Mouse (Mus musculus) monocyte, adult 2 months (primary cell): ENCODE results near the gene Bpifa6.
"Not testable (repeated sequence)": the region's sequence is repeated elsewhere in the genome, so short reads cannot be mapped to it uniquely, and the experiment has no call there.

Experiments used
- DNase-seq, 2 experiments: peaks; one replicate each; pipeline ENCODE4 v3.0.0; 2022; ENCODE audit warnings: low spot score in 2 of 2, low read depth in 1 of 2

The Bpifa6 gene

GRCm38 (mm10) chr2:154024676-154025075 is 49.9 kb downstream of the Bpifa6 start:
- not testable (repeated sequence) for DNase-seq

GRCm38 (mm10) chr2:154038932-154039331 is 64.2 kb downstream of the Bpifa6 start:
- no peak for DNase-seq

GRCm38 (mm10) chr2:154044743-154045142 is 70.0 kb downstream of the Bpifa6 start:
- no peak for DNase-seq
